Mouse (Mus musculus) forebrain, postnatal 0 days (tissue): ENCODE results near the gene Actr6. TPM values are rescaled to one million over a fixed set of nuclear protein-coding genes. Genes with fewer than 3 reads are reported as not detected.

Experiments used
- ATAC-seq: fragments of 200-750 bp; cut with Nextera tagmentation; 2 replicates; pipeline ENCODE4 v1.8.0; 2017; ENCODE audit warnings: mild to moderate bottlenecking, moderate library complexity
- DNase-seq: peaks from one replicate; pipeline ENCODE4 v3.0.0-alpha.2; 2015
- H3K27ac ChIP-seq: fragments of 300-500 bp; sonication (generic); 2 replicates; pipeline ENCODE4 v1.5.1; 2014; ENCODE audit warnings: low read depth, mild to moderate bottlenecking, antibody characterized with exemption, low read length, moderate library complexity, mixed read lengths
- H3K27me3 ChIP-seq: fragments of 300-500 bp; sonication (generic); 2 replicates; pipeline ENCODE4 v1.6.1; 2014; ENCODE audit warnings: mild to moderate bottlenecking, low read length, mixed read lengths; ENCODE audit not compliant: insufficient read depth
- H3K36me3 ChIP-seq: fragments of 300-500 bp; sonication (generic); 2 replicates; pipeline ENCODE4 v1.6.1; 2014; ENCODE audit warnings: mild to moderate bottlenecking, moderate library complexity; ENCODE audit not compliant: insufficient read depth
- H3K4me1 ChIP-seq: fragments of 300-500 bp; sonication (generic); 2 replicates; pipeline ENCODE4 v1.6.1; 2014; ENCODE audit warnings: antibody characterized with exemption; ENCODE audit not compliant: insufficient read depth
- H3K4me2 ChIP-seq: fragments of 300-500 bp; sonication (generic); 2 replicates; pipeline ENCODE4 v1.6.1; 2014; ENCODE audit warnings: low read depth, mild to moderate bottlenecking, moderate library complexity
- H3K4me3 ChIP-seq: fragments of 300-500 bp; sonication (generic); 2 replicates; pipeline ENCODE4 v1.5.1; 2014; ENCODE audit warnings: low read depth, low read length, mixed read lengths
- H3K9ac ChIP-seq: fragments of 300-500 bp; sonication (generic); 2 replicates; pipeline ENCODE4 v1.6.1; 2014; ENCODE audit warnings: mild to moderate bottlenecking
- H3K9me3 ChIP-seq: fragments of 300-500 bp; sonication (generic); 2 replicates; pipeline ENCODE4 v1.6.1; 2016; ENCODE audit warnings: low read length
- CTCF ChIP-seq: sonication (generic); IDR thresholded peaks from 2 replicates; pipeline ENCODE4 v1.5.1; 2016; ENCODE audit warnings: antibody characterized with exemption, control low read depth, low read depth
- WGBS: fragments of 180-500 bp; shearing (Covaris S2); extraction: QIAGEN DNeasy Blood & Tissue Kit; methylation state at CpG from one replicate; pipeline ENCODE4 v1.1.7; 2014; 5-methylcytosine and 5-hydroxymethylcytosine counted together
- polyA plus RNA-seq: library from polyadenylated mRNA; unstranded; fragments of >200 nt; fragmentation: Nextera tagmentation; extraction: Ambion mirVana; gene quantifications from 2 replicates; pipeline ENCODE4 v1.2.1, GENCODE M21; 2015
- total RNA-seq: library from RNA; depleted of rRNA; stranded (reverse); fragments of >200 nt; gene quantifications from 2 replicates; pipeline ENCODE4 v1.2.3, GENCODE M21; 2014

Actr6 gene
- total and polyA plus RNA-seq, 2 experiments from 2014 or later: 48.8 to 67.9 TPM

DNA sequence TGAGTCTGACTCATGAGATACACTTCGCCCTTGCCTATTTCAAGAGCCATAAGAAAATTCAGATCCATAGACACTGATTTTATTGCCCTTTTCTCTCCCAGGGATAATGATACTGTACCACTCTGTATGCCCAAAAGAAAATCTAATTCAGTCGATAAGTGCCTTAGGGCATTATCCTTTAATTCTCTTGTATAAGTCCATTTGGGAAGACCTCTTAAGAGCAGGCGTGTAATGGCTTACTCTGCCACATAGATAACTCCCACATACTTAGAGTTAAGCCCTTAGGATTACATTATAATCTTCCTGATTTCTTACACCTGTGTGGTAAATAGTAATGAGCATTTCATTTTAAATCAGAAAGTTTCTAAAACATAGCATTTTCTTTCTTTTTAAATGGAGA is 14.5 kb upstream of the Actr6 start:
- H3K4me2 ChIP-seq: no peak overlapping the region

DNA sequence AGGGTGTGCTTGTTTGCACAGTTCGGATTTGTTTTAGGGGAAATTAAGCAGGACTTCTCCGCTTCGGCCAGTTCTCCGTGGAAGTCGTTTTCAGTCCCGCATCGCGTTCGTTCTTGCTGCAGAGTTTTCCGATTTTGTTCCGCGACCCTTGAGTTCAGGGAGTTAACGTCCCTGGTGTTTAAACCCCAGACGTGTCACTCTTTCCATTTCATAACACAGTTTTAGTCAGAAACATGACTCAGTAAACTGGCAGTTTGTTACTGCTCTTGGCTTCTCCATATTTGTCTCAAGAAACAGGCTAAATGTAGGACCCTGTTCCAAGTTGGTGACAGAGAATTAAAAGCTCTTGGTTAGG is 13.5 kb upstream of the Actr6 start:
- Histone ChIP-seq H3K4me2 (peak overlapping the region; percentile 63), H3K4me3 (peak overlapping the region; percentile 94), H3K4me1 (peaks cover 6% of the 10 kb centered on the region; the same call in 1 of the 2 replicates), H3K27me3 (no peaks in the 10 kb centered on the region), H3K36me3 (no peaks in the 10 kb centered on the region), H3K27ac (peak overlapping the region; percentile 86), H3K9me3 (no peaks in the 10 kb centered on the region), H3K9ac (peak overlapping the region; percentile 96)
- ATAC-seq: no peak
- no peak for TF ChIP-seq CTCF
- under 1% methylated on average over 14 of the region's 14 CpGs for WGBS
- no peak for DNase-seq

More for the DNA sequence above, 14.5 kb upstream of the Actr6 start:
- no peaks in the 10 kb centered on the region for H3K36me3 ChIP-seq
- WGBS: 74% methylated on average over 3 of the region's 3 CpGs
- DNase-seq (no peak), ATAC-seq (no peak)
- H3K4me1 ChIP-seq: peaks cover 6% of the 10 kb centered on the region; the same call in 1 of the 2 replicates
- no peak for TF ChIP-seq CTCF
- H3K9ac ChIP-seq: no peak overlapping the region
- no peaks in the 10 kb centered on the region for H3K9me3 ChIP-seq
- H3K27me3 ChIP-seq: no peaks in the 10 kb centered on the region
- no peak overlapping the region for H3K4me3 ChIP-seq
- no peak overlapping the region for H3K27ac ChIP-seq

- Histone ChIP-seq H3K27me3 (no peaks in the 10 kb centered on the region), H3K27ac (peak within 1 kb of the TSS; percentile 86), H3K36me3 (no peaks in the 10 kb centered on the region), H3K4me3 (peak within 1 kb of the TSS; percentile 94), H3K4me2 (peak within 1 kb of the TSS; percentile 63), H3K4me1 (peaks cover 6% of the 10 kb centered on the region; the same call in 1 of the 2 replicates), H3K9ac (peak within 1 kb of the TSS; percentile 96), H3K9me3 (no peaks in the 10 kb centered on the region)
- ATAC-seq (peak; percentile 95), DNase-seq (peak; percentile 88)
- 5% methylated on average over 75 of the region's 85 CpGs for WGBS
- peak; percentile 34 for TF ChIP-seq CTCF
Measured at GRCm38 (mm10) chr10:89744871-89745665, 13.0 kb upstream of the Actr6 start, which contains the start of gene Uhrf1bp1l. Uhrf1bp1l (plus strand) TSS chr10:89744991.

GRCm38 (mm10) chr10:89744341-89744740 is 12.2 kb upstream of the Actr6 start:
- no peak for DNase-seq
- Histone ChIP-seq H3K9me3 (no peaks in the 10 kb centered on the region), H3K27me3 (no peaks in the 10 kb centered on the region), H3K4me2 (peak overlapping the region; percentile 63), H3K27ac (no peak overlapping the region), H3K9ac (peak overlapping the region; percentile 96; the same call in 1 of the 2 replicates), H3K4me1 (peaks cover 6% of the 10 kb centered on the region; the same call in 1 of the 2 replicates), H3K36me3 (no peaks in the 10 kb centered on the region), H3K4me3 (peak overlapping the region; percentile 94)
- ATAC-seq: no peak
- no peak for TF ChIP-seq CTCF
- WGBS: 27% methylated on average over 3 of the region's 3 CpGs

DNA sequence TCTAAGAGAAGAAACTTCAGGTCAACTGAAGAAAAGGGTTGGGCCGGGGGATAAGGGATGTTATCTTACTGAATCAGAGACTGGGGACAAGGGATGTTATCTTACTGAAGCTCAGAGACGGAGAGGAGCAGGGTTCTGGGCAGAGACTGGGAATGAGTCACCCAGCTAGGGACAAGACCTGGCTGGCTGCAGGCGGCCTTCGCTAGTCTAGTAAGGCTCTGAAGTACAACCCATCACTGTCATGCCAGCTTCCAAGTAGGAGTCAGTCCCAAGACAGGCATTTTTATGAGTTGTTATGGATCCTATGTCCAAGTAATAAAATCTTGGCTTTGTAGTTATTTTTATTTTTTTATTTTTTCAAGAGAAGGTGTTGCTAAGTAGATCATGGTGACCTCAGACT is 11.2 kb upstream of the Actr6 start:
- H3K27me3 ChIP-seq: no peaks in the 10 kb centered on the region; the same call in 1 of the 2 replicates
- ATAC-seq (no peak), DNase-seq (no peak)
- TF ChIP-seq CTCF: no peak
- H3K27ac ChIP-seq: no peak overlapping the region
- H3K4me1 ChIP-seq: peaks cover 6% of the 10 kb centered on the region; the same call in 1 of the 2 replicates
- 94% methylated on average over 4 of the region's 4 CpGs for WGBS
- no peak overlapping the region for H3K9ac ChIP-seq
- H3K4me3 ChIP-seq: no peak overlapping the region
- H3K9me3 ChIP-seq: no peaks in the 10 kb centered on the region
- H3K4me2 ChIP-seq: no peak overlapping the region
- H3K36me3 ChIP-seq: no peaks in the 10 kb centered on the region

DNA sequence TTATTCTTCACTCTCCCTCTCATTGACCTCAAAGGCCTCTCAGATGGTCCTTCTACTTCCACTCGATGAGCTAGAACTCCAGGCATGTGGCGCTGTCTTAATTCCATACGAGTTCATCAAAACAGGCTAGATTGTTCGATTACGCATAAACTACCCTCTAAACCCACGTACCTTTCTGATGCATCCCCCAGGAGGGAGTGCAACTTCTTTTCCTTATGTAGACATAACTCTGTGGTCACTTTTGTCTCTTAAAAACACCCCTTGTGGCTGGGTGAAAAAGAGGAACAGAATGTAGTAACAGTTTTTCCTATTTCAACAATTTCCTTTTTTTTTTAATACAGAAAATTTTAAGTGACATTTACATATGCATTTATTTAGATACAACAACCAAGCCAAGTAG is 8.9 kb upstream of the Actr6 start:
- H3K27ac ChIP-seq: no peak overlapping the region
- H3K4me3 ChIP-seq: no peak overlapping the region
- ATAC-seq: no peak
- H3K9me3 ChIP-seq: no peaks in the 10 kb centered on the region
- DNase-seq: no peak
- H3K9ac ChIP-seq: no peak overlapping the region
- no peaks in the 10 kb centered on the region for H3K4me1 ChIP-seq
- WGBS: 87% methylated on average over 6 of the region's 6 CpGs
- H3K36me3 ChIP-seq: no peaks in the 10 kb centered on the region
- no peak for TF ChIP-seq CTCF
- no peaks in the 10 kb centered on the region; the same call in 1 of the 2 replicates for H3K27me3 ChIP-seq
- no peak overlapping the region for H3K4me2 ChIP-seq

- TF ChIP-seq CTCF: no peak
Measured at GRCm38 (mm10) chr10:89739703-89740102, 7.6 kb upstream of the Actr6 start.

More at GRCm38 (mm10) chr10:89739703-89740102, 7.6 kb upstream of the Actr6 start:
- Histone ChIP-seq H3K36me3 (no peaks in the 10 kb centered on the region), H3K9me3 (no peaks in the 10 kb centered on the region), H3K4me3 (no peak overlapping the region), H3K27me3 (no peaks in the 10 kb centered on the region; the same call in 1 of the 2 replicates), H3K27ac (no peak overlapping the region), H3K9ac (no peak overlapping the region), H3K4me1 (no peaks in the 10 kb centered on the region), H3K4me2 (no peak overlapping the region)
- ATAC-seq: no peak
- DNase-seq: no peak
- 35% methylated on average over 6 of the region's 7 CpGs for WGBS
